Mouse (Mus musculus): ENCODE measurements around the gene Pigo. TPM values are rescaled to one million over a fixed set of nuclear protein-coding genes. Genes with fewer than 3 reads are reported as not detected.

The Pigo gene
- total RNA-seq, 2 experiments from 2014 or later: 28.0 to 30.0 TPM

GRCm38 (mm10) chr4:43031237-43031995, 5.8 kb upstream of the Pigo start, which contains the start of gene Stoml2:
TSS of gene Stoml2 (minus strand) at chr4:43031710.
- peak; percentile 91 to 95 for DNase-seq (ENCODE audit: low spot score in 2 of 2)
- H3K4me3 ChIP-seq: peak within 1 kb of the TSS; percentile 93
- TF ChIP-seq CTCF (conservative IDR thresholded peaks at IDR 0.05): peak; percentile 53
- H3K27ac ChIP-seq: peak within 1 kb of the TSS; percentile 91

GRCm38 (mm10) chr4:43030780-43031230, 5.2 kb upstream of the Pigo start:
- no peak for TF ChIP-seq CTCF (conservative IDR thresholded peaks at IDR 0.05)
- H3K27ac ChIP-seq: peak overlapping the region; percentile 91
- H3K4me3 ChIP-seq: peak overlapping the region; percentile 93
- DNase-seq (ENCODE audit: low spot score in 2 of 2): peak in 1 of 2 experiments; percentile 38

GRCm38 (mm10) chr4:43030352-43030751, 4.7 kb upstream of the Pigo start:
- no peak for TF ChIP-seq CTCF (conservative IDR thresholded peaks at IDR 0.05)
- DNase-seq (ENCODE audit: low spot score in 2 of 2): no peak
- Histone ChIP-seq H3K4me3 (peak overlapping the region; percentile 93), H3K27ac (peak overlapping the region; percentile 91)

GRCm38 (mm10) chr4:43029749-43030148, 4.1 kb upstream of the Pigo start:
- no peak for DNase-seq (ENCODE audit: low spot score in 2 of 2)
- Histone ChIP-seq H3K27ac (no peak overlapping the region), H3K4me3 (no peak overlapping the region)
- no peak for TF ChIP-seq CTCF (conservative IDR thresholded peaks at IDR 0.05)

- no peak overlapping the region for H3K4me3 ChIP-seq
- DNase-seq (ENCODE audit: low spot score in 2 of 2): no peak
- no peak for TF ChIP-seq CTCF (conservative IDR thresholded peaks at IDR 0.05)
- no peak overlapping the region for H3K27ac ChIP-seq
Measured at GRCm38 (mm10) chr4:43029121-43029520, 3.5 kb upstream of the Pigo start.

GRCm38 (mm10) chr4:43024673-43025072, 946 bp downstream of the Pigo start:
- no peak for TF ChIP-seq CTCF (conservative IDR thresholded peaks at IDR 0.05)
- Histone ChIP-seq H3K4me3 (peak overlapping the region; percentile 72), H3K27ac (peak overlapping the region; percentile 94)
- DNase-seq (ENCODE audit: low spot score in 2 of 2): no peak

- DNase-seq (ENCODE audit: low spot score in 2 of 2): no peak
- Histone ChIP-seq H3K4me3 (no peak overlapping the region), H3K27ac (no peak overlapping the region)
- TF ChIP-seq CTCF (conservative IDR thresholded peaks at IDR 0.05): no peak
Measured at GRCm38 (mm10) chr4:43021341-43021740, 4.3 kb downstream of the Pigo start.

GRCm38 (mm10) chr4:43020876-43021275, 4.7 kb downstream of the Pigo start:
- no peak; the same call in 1 of the 2 replicates for TF ChIP-seq CTCF (conservative IDR thresholded peaks at IDR 0.05)
- no peak for DNase-seq (ENCODE audit: low spot score in 2 of 2)
- Histone ChIP-seq H3K4me3 (no peak overlapping the region), H3K27ac (no peak overlapping the region)

- no peak for DNase-seq (ENCODE audit: low spot score in 2 of 2)
- no peak for TF ChIP-seq CTCF (conservative IDR thresholded peaks at IDR 0.05)
- H3K27ac ChIP-seq: no peak overlapping the region
Measured at GRCm38 (mm10) chr4:43019641-43020465, 5.8 kb downstream of the Pigo start.

GRCm38 (mm10) chr4:43019176-43019575, 6.4 kb downstream of the Pigo start:
- Histone ChIP-seq H3K4me3 (no peak overlapping the region), H3K27ac (no peak overlapping the region)
- no peak for DNase-seq (ENCODE audit: low spot score in 2 of 2)
- no peak for TF ChIP-seq CTCF (conservative IDR thresholded peaks at IDR 0.05)

More at GRCm38 (mm10) chr4:43019641-43020465, 5.8 kb downstream of the Pigo start:
- H3K4me3 ChIP-seq: no peak overlapping the region

GRCm38 (mm10) chr4:43018156-43018555, 7.5 kb downstream of the Pigo start:
- H3K4me3 ChIP-seq: no peak overlapping the region
- TF ChIP-seq CTCF (conservative IDR thresholded peaks at IDR 0.05): no peak
- DNase-seq (ENCODE audit: low spot score in 2 of 2): no peak

GRCm38 (mm10) chr4:43012091-43012490, 13.5 kb downstream of the Pigo start:
- Histone ChIP-seq H3K4me3 (no peak overlapping the region), H3K27ac (no peak overlapping the region)
- DNase-seq (ENCODE audit: low spot score in 2 of 2): no peak
- no peak for TF ChIP-seq CTCF (conservative IDR thresholded peaks at IDR 0.05)

More at GRCm38 (mm10) chr4:43018156-43018555, 7.5 kb downstream of the Pigo start:
- no peak overlapping the region for H3K27ac ChIP-seq

Measured in layer of hippocampus, adult 2 months (tissue).